Mouse (Mus musculus) liver, postnatal 0 days (tissue): ENCODE measurements around the gene Ppy.

Experiments used
- CTCF ChIP-seq: sonication (generic); IDR thresholded peaks from 2 replicates; pipeline ENCODE4 v1.5.1; 2016; ENCODE audit warnings: antibody characterized with exemption, low read depth
- EP300 ChIP-seq: IDR thresholded peaks from 2 replicates; pipeline ENCODE4 v1.6.1; 2016; ENCODE audit warnings: antibody characterized with exemption, low read depth, mild to moderate bottlenecking

DNA sequence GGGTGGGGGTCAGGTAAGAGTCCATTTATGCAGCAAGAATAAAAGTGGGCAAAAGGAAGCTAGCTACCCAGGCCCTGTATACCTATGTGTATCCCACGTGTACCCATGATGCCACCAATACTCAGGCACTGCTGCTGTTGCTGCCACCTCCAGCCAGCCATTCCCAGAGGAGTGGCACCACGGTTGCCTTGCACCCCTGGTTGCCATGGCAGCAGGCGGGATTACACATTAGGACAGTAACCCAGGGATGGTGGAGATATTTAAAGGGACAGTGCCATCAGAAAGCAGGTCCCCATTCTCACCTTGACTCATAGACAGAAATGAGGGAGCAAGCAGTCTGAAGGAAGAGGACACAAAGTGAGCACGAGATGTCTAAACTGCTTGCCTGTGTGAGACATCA is 17.9 kb downstream of the Ppy start:
- TF ChIP-seq CTCF (no peak), EP300 (no peak)
